Mouse (Mus musculus) layer of hippocampus, postnatal 10 days (tissue): Measurements from ENCODE around the gene Vmn1r170. TPM values are rescaled to one million over a fixed set of nuclear protein-coding genes. Genes with fewer than 3 reads are reported as not detected.
"Not testable (repeated sequence)": the region's sequence is repeated elsewhere in the genome, so short reads cannot be mapped to it uniquely, and the experiment has no call there.

ENCODE experiments used
- DNase-seq, 2 experiments: peaks; one replicate each; pipeline ENCODE4 v3.0.0; 2021; ENCODE audit warnings: low spot score in 2 of 2
- long read RNA-seq: library from polyadenylated mRNA; stranded (forward); transcript quantifications from one replicate; pipeline ENCODE4 v2.0.0, GENCODE M21; 2023
- total RNA-seq, 2 experiments: library from RNA; stranded (reverse); gene quantifications; 2 replicates each; pipeline ENCODE4 v1.2.3; 2021

Gene Vmn1r170
- total RNA-seq: not detected
- long read RNA-seq: 0 reads

DNA sequence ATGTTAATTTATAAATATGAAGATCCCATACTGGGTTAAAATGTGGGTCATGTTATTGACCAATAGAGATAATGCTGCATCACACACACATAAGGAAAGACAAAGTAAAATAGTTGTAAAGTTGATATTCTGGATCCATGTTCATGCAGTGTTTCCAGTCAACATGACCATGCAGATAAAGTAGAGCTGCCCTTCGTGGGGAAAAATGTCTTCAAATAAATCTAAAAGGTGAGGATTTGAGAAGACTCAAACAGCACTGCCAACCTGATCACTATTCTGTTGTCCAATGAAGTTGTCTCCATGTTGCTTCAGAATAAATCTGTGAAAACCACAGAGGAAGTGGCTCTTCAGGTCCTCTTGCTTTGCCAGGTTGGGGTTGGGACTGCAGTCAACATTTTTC, at the start of gene Vmn1r170:
Gene Vmn1r170, plus strand, starts transcription at position 301 of the 400 bp plus-strand sequence.
- DNase-seq: not testable (repeated sequence)

- DNase-seq: not testable (repeated sequence)
These were observed 30.7 kb upstream of the Vmn1r170 start, which contains the start of gene Vmn1r169 for GRCm38 (mm10) chr7:23575226-23575625. Gene Vmn1r169 (plus strand): TSS chr7:23575526.

- DNase-seq: no peak
These were observed 24.4 kb downstream of the Vmn1r170 start, which contains the start of gene Vmn1r171 for GRCm38 (mm10) chr7:23630422-23630821. Gene Vmn1r171 (plus strand): TSS chr7:23630722.

Other genes with a start within 250 kb of the Vmn1r170 start
- gene Nlrp5, start 220.3 kb upstream of the Vmn1r170 start, total RNA-seq: not detected
- gene Vmn1r167, start 99.0 kb upstream of the Vmn1r170 start, total RNA-seq: not detected
- gene Vmn1r168, start 66.4 kb upstream of the Vmn1r170 start, total RNA-seq: not detected
- not detected for gene Vmn1r169, start 30.6 kb upstream of the Vmn1r170 start, total RNA-seq
- gene Vmn1r171, start 24.5 kb downstream of the Vmn1r170 start, total RNA-seq: not detected
- not detected for gene Vmn1r172, start 52.1 kb downstream of the Vmn1r170 start, total RNA-seq
- gene Vmn1r173, start 94.5 kb downstream of the Vmn1r170 start, total RNA-seq: not detected
- not detected for gene Vmn1r174, start 146.1 kb downstream of the Vmn1r170 start, total RNA-seq
- not detected for gene Vmn1r175, start 204.5 kb downstream of the Vmn1r170 start, total RNA-seq
- not detected for gene Vmn1r176, start 231.2 kb downstream of the Vmn1r170 start, total RNA-seq